Mouse (Mus musculus): ENCODE data around the gene Borcs6. TPM values are rescaled to one million over a fixed set of nuclear protein-coding genes. Genes with fewer than 3 reads are reported as not detected.

Borcs6 gene
- polyA plus RNA-seq, 1 experiment from 2014 or later: 20.1 TPM

DNA sequence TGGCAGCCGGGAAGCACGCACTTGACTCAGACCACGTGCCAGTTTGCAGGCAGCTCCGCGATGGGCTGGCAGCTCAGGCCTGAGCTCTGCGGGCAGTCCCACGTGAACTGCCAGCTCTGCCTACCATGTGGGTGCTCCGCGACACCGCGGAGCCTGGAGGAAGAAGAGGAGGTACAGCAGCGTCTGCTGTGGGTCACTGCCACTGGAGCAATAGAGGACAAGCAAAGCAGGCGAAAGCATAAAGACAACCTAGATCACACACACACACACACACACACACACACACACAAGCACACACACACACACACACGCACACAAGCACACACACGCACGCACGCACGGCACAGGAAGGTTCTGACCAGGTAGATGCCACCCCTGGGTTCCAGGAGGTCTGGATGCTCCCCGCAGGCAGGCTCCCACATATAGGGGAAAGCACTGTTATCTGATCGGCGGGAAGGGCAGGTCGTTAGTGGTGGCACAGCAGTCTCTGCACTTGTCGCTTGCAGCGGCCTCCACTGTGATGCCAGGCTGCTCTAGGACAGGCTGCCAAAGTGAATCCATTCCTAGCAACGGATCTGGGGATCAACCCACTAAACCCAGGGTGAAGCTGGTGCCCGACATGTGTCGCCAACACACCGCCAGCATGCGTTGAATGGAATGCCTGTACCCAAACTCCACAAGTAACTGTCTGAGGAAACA, 6.8 kb downstream of the Borcs6 start:
- peaks cover 17% of the 10 kb centered on the region for H3K4me1 ChIP-seq (ENCODE audit: insufficient read depth, low read depth, low read length)
- no peak overlapping the region for H3K9ac ChIP-seq (replicated peaks; ENCODE audit: low read depth)
- H3K9me3 ChIP-seq (ENCODE audit: low read length): no peaks in the 10 kb centered on the region
- no peaks in the 10 kb centered on the region for H3K27me3 ChIP-seq (replicated peaks; ENCODE audit: insufficient read depth, low read length)
- H3K27ac ChIP-seq (ENCODE audit: low read length): no peak overlapping the region
- no peak overlapping the region for H3K4me3 ChIP-seq (ENCODE audit: low read depth, low read length)
- H3K4me2 ChIP-seq (replicated peaks; ENCODE audit: low read depth, low read length): peak overlapping the region; percentile 53
- H3K36me3 ChIP-seq (ENCODE audit: insufficient read depth, low read length): no peaks in the 10 kb centered on the region
- DNase-seq (ENCODE audit: low spot score) (peak; percentile 58), ATAC-seq (no peak)
- WGBS: 4% methylated on average over 26 of the region's 29 CpGs
- no peak for TF ChIP-seq CTCF (IDR thresholded peaks at IDR 0.05)
- TF ChIP-seq EP300 (IDR thresholded peaks at IDR 0.05): no peak

DNA sequence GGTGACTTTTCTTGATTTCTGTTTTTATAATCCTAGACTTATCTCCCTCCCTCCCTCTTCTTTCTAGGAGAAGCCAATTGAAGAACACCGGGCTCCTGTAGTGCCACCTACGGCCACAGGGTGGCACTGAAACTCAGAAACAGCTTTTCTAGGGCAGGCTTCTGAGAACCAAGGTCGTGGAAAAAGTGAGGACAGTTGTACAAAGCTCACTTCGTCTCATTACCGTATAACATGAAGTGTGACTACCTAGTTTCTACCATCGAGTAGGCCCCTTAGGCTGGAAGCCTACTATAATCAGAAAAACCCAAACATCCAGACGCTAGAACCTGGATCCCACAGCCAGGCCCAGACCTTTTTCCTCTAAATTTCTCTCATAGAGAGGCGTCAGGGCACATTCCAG, 7.4 kb downstream of the Borcs6 start:
- Histone ChIP-seq H3K4me3 (ENCODE audit: low read depth, low read length) (no peak overlapping the region), H3K4me1 (ENCODE audit: insufficient read depth, low read depth, low read length) (peaks cover 17% of the 10 kb centered on the region), H3K36me3 (ENCODE audit: insufficient read depth, low read length) (no peaks in the 10 kb centered on the region), H3K9ac (replicated peaks; ENCODE audit: low read depth) (no peak overlapping the region), H3K27me3 (replicated peaks; ENCODE audit: insufficient read depth, low read length) (no peaks in the 10 kb centered on the region), H3K4me2 (replicated peaks; ENCODE audit: low read depth, low read length) (peak overlapping the region; percentile 53), H3K27ac (ENCODE audit: low read length) (peak overlapping the region; percentile 51; the same call in 1 of the 2 replicates), H3K9me3 (ENCODE audit: low read length) (no peaks in the 10 kb centered on the region)
- 7% methylated on average over 8 of the region's 8 CpGs for WGBS
- DNase-seq (ENCODE audit: low spot score): peak; percentile 96
- ATAC-seq: peak; percentile 19
- 0 out of 2 replicates have a peak, but pooled peaks have one; percentile 27 for TF ChIP-seq EP300 (IDR thresholded peaks at IDR 0.05)
- peak; percentile 89 for TF ChIP-seq CTCF (IDR thresholded peaks at IDR 0.05)

DNA sequence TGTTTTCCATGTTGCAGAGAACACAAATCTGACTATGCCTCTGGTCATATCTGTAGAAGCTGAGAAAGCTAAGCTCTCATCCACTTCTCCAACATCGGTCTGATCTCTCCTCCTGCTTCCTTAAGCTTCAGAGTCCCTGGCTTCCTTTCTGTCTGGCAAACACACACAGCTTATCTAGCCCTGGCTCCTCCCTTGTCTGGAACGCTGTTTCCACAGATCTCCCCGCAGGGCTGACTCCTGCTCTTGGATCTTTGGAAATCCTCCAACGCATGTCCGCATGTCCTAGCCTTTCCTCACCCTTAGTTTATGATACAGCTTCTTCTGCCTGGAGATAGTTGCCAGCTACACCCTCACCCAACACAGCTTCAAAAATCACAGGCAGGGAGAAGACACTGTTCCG, 8.1 kb downstream of the Borcs6 start:
- no peak for TF ChIP-seq CTCF (IDR thresholded peaks at IDR 0.05)
- no peak for TF ChIP-seq EP300 (IDR thresholded peaks at IDR 0.05)
- Histone ChIP-seq H3K27me3 (replicated peaks; ENCODE audit: insufficient read depth, low read length) (no peaks in the 10 kb centered on the region), H3K4me2 (replicated peaks; ENCODE audit: low read depth, low read length) (0 out of 2 replicates have a peak overlapping the region, but pooled peaks have one; percentile 5), H3K36me3 (ENCODE audit: insufficient read depth, low read length) (no peaks in the 10 kb centered on the region), H3K27ac (ENCODE audit: low read length) (peak overlapping the region; percentile 51; the same call in 1 of the 2 replicates), H3K4me3 (ENCODE audit: low read depth, low read length) (no peak overlapping the region), H3K9me3 (ENCODE audit: low read length) (no peaks in the 10 kb centered on the region), H3K9ac (replicated peaks; ENCODE audit: low read depth) (no peak overlapping the region), H3K4me1 (ENCODE audit: insufficient read depth, low read depth, low read length) (peaks cover 17% of the 10 kb centered on the region)
- WGBS: 20% methylated on average over 6 of the region's 6 CpGs
- ATAC-seq: no peak
- peak; percentile 65 for DNase-seq (ENCODE audit: low spot score)

DNA sequence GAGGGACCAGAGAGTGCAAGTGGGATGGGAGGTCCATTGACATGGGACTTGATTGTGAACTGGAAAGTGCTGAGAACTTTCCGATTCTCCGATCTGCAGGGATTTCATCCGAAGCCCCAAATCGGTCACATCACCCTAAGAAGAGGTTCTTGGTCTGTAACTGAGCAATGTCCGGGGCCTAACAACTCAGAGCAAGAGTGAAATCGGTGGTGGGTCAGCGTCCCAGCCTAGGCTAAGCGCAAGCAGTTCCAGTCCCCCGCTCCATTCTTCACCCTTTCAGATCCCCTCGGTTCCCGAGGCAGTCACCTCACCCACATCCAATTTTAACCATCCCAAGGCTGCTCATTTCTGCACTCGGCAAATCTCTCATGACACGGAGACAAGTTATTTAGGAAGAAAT, 10.6 kb downstream of the Borcs6 start:
- H3K27ac ChIP-seq (ENCODE audit: low read length): peak overlapping the region; percentile 79
- H3K9me3 ChIP-seq (ENCODE audit: low read length): no peaks in the 10 kb centered on the region
- no peaks in the 10 kb centered on the region for H3K27me3 ChIP-seq (replicated peaks; ENCODE audit: insufficient read depth, low read length)
- H3K4me2 ChIP-seq (replicated peaks; ENCODE audit: low read depth, low read length): peak overlapping the region; percentile 79
- H3K9ac ChIP-seq (replicated peaks; ENCODE audit: low read depth): peak overlapping the region; percentile 59
- ATAC-seq (no peak), DNase-seq (ENCODE audit: low spot score) (no peak)
- H3K4me1 ChIP-seq (ENCODE audit: insufficient read depth, low read depth, low read length): peaks cover 17% of the 10 kb centered on the region
- no peaks in the 10 kb centered on the region for H3K36me3 ChIP-seq (ENCODE audit: insufficient read depth, low read length)
- 1% methylated on average over 13 of the region's 13 CpGs for WGBS
- TF ChIP-seq CTCF (IDR thresholded peaks at IDR 0.05): no peak
- TF ChIP-seq EP300 (IDR thresholded peaks at IDR 0.05): no peak
- H3K4me3 ChIP-seq (ENCODE audit: low read depth, low read length): peak overlapping the region; percentile 45

DNA sequence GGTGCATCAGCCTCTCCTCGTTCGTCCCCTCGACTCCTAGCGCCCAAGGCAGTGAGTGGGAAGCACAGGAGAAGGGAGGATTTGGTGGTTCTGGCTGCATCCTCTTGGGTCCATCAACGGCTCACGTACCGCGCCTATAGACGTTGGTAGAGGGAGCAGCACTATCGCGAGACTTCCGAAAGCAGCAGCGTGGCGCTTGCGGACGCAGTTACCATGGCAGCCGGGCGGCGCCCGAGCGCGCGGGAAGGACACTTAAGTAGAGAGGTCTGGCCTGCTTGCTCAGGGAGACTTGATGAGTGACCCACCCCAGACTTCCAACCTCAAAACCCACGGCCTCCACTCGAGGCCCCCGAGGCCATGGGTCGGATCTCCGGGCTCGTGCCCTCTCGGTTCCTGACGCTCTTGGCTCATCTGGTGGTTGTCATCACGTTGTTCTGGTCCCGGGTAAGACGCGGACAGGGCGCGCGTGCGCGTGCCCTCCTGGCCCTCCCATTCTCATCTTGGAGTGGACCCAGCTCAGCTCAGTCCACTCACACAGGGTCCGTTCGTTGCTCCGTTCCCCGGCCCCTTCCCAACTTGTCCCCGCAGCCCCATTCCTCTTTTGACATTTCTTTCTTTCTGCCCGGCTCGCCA, 11.2 kb downstream of the Borcs6 start, which contains the start of gene Tmem107:
Gene Tmem107, plus strand, starts transcription at position 217 of the 633 bp plus-strand sequence.
- H3K36me3 ChIP-seq (ENCODE audit: insufficient read depth, low read length): no peaks in the 10 kb centered on the region
- peak within 1 kb of the TSS; percentile 79 for H3K4me2 ChIP-seq (replicated peaks; ENCODE audit: low read depth, low read length)
- peak within 1 kb of the TSS; percentile 45 for H3K4me3 ChIP-seq (ENCODE audit: low read depth, low read length)
- no peaks in the 10 kb centered on the region for H3K27me3 ChIP-seq (replicated peaks; ENCODE audit: insufficient read depth, low read length)
- ATAC-seq: peak; percentile 89
- no peak for TF ChIP-seq EP300 (IDR thresholded peaks at IDR 0.05)
- TF ChIP-seq CTCF (IDR thresholded peaks at IDR 0.05): peak; percentile 42; the same call in 1 of the 2 replicates
- WGBS: under 1% methylated on average over 45 of the region's 47 CpGs
- no peaks in the 10 kb centered on the region for H3K9me3 ChIP-seq (ENCODE audit: low read length)
- peak within 1 kb of the TSS; percentile 59 for H3K9ac ChIP-seq (replicated peaks; ENCODE audit: low read depth)
- peak; percentile 97 for DNase-seq (ENCODE audit: low spot score)
- peaks cover 17% of the 10 kb centered on the region for H3K4me1 ChIP-seq (ENCODE audit: insufficient read depth, low read depth, low read length)
- H3K27ac ChIP-seq (ENCODE audit: low read length): peak within 1 kb of the TSS; percentile 79

DNA sequence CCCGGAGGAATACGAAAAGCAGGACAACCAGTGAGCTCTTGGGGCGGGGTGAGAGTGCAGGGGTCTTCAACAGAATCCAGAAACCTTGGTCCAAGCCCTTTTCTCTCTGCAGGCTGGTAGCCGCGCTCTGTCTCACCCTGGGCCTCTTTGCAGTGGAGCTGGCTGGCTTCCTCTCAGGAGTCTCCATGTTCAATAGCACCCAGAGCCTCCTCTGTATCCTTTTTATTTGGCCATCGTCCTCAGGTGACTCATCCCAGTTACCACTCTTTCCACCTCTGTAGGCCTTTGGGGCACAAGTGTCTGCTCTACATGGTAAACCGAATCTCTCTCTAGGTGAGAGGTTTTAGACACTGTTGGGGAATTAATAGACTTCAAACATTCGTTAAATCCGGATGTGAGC, 11.7 kb downstream of the Borcs6 start:
- Histone ChIP-seq H3K9me3 (ENCODE audit: low read length) (no peaks in the 10 kb centered on the region), H3K9ac (replicated peaks; ENCODE audit: low read depth) (peak overlapping the region; percentile 19; the same call in 1 of the 2 replicates), H3K27me3 (replicated peaks; ENCODE audit: insufficient read depth, low read length) (no peaks in the 10 kb centered on the region), H3K4me1 (ENCODE audit: insufficient read depth, low read depth, low read length) (peaks cover 17% of the 10 kb centered on the region), H3K4me2 (replicated peaks; ENCODE audit: low read depth, low read length) (peak overlapping the region; percentile 79), H3K36me3 (ENCODE audit: insufficient read depth, low read length) (no peaks in the 10 kb centered on the region), H3K4me3 (ENCODE audit: low read depth, low read length) (peak overlapping the region; percentile 45), H3K27ac (ENCODE audit: low read length) (peak overlapping the region; percentile 79)
- 23% methylated on average over 9 of the region's 9 CpGs for WGBS
- no peak for DNase-seq (ENCODE audit: low spot score)
- ATAC-seq: no peak
- TF ChIP-seq CTCF (IDR thresholded peaks at IDR 0.05) (no peak), EP300 (IDR thresholded peaks at IDR 0.05) (no peak)

All from lung, postnatal 0 days (tissue).